Mouse (Mus musculus) urinary bladder, postnatal 10 days (tissue): ENCODE measurements at regions not wholly inside any gene's neighbourhood (a gene's known extent, or its start where the extent isn't known, plus 50 kb on each side); places are given as distances from the start of the nearest gene placed in this dataset.

Source experiments
- DNase-seq: peaks from one replicate; pipeline ENCODE4 v3.0.0; 2022; ENCODE audit warnings: low spot score

DNA sequence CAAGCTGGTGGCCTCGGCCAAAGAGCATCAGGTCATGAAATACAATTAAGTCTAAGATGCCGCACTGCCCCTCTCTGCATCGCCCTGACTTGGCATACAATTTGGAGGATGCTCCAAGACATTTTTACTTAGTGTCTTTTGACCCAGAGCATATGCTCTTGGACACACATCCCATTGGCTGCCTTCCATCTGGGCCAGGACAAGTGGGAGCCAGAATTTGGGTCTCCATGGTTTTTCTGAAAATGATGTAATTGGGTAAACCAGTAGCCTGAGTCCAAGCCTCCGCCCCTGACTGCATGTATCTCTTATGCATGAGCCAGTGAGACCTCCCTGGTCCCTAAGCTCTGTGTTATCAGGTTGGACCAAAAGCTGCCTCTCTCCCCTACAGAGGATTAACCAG lies 117.1 kb upstream of the Rpl38 start:
- DNase-seq: no peak

DNA sequence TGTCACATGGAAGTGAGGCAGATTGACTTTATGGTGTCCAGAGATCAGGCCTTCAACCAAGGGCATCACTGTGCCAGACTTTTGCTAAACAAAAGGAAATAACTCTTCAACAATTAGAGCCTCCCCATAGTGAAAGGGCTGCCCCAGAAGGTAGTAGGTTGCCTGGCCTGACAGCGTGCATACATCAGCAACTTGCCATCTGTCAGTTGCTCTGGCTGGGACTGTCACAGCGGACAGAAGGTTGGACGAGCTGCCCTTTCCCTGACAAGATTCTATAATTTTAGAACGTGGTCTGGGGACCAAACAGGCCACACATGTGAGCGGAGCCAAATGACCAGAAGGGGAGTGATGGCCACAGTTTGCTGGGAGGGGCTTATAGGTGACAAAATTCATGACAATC lies 119.7 kb upstream of the Rpl38 start:
- no peak for DNase-seq

DNA sequence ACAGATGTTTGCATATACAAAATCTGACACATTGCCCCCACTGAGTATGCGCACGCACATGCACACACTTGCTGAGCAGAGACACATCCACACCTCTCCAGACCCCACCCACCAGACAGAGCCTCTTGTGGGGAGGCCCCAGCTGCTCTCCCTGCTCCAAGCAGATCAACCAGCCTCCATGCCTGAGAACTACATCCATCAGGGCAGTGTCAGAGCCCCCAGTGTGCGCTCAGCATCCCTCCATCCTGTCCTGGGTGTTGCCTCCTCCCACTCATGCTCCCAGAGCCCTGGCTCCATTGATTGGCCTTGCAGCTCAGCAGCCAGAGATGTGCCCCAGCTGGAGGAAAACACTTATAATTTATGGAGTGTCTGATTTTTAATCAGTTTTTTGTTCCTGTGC lies 124.1 kb upstream of the Rpl38 start:
- DNase-seq: no peak

DNA sequence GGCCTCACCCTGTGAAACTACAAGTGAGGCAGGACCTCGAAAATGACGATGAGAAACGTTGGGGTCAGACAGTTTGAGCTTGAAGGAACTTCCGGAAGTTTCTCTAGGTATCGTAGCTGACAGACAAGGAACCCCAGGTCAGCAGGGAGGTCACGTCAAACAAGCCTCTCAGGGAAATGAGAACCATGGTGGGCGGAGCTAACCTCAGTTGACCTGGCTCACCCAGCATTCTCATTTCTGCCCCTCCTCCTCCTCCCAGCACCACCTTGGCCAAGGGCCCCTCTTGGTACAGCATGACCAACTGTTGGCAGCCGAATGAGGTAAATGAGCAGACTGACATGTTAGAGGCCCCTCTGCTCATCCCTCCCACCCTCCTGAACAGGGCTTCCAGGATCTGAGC lies 126.2 kb upstream of the Rpl38 start:
- DNase-seq: no peak

DNA sequence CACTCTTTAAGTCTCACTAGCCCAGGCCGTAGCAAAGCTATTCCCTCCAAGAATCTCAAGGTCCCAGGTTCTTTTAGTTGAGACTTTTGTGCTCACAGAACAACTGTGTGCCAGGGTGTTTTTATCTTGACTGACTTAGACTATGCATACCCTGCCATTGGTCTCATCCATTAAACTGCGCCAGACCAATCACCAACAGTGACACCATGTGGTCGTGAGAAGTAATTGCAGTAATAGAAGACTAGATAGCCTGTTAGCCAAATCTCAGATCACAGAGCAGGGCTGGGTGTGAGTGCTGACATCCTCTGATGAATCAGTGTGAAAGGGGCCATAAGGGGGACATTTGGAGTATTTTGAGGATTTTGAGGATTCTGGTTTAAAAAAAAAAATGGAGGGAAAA lies 127.8 kb upstream of the Rpl38 start:
- no peak for DNase-seq

DNA sequence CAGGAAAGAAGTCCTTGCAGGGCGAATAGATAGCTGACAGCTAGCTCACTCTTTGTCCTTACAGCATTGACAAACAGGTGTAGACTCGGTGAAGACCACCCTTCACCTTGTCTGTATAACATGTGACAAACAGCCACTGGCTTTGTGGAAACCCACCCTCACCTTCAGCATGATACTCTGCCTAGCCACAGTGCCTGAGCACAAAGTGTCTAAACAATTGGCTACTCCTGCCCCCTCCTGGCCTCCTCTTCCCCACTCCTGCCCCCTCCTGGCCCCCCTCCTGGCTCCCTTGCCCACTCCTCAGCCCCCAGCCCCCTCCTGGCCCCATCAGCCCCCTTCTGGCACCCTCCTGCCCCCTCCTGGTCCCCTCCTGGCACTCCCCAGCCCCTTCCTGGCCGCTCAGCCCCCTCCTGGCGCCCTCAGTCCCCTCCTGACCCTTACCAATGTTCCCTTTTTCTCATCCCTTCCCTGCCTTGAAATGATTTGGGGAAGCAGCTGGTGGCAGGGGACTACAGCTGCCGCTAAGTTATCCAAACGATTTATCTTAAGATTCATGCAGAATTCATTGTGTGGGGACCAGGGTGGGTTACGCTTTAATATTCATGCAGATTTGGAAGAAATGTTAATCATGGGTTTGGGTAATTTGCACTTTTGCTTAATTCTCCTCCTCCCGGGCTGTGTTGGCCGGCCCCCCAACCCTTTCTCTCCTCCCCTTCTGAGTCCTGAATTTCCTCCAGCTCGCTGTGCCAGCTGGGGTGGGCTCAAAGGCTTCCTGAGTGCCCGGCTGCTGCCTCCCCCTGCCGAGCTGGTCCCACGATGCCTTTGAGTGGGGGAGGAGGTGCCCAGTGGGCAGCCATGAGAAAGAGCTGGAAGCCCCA lies 131.5 kb upstream of the Rpl38 start:
- DNase-seq: no peak

DNA sequence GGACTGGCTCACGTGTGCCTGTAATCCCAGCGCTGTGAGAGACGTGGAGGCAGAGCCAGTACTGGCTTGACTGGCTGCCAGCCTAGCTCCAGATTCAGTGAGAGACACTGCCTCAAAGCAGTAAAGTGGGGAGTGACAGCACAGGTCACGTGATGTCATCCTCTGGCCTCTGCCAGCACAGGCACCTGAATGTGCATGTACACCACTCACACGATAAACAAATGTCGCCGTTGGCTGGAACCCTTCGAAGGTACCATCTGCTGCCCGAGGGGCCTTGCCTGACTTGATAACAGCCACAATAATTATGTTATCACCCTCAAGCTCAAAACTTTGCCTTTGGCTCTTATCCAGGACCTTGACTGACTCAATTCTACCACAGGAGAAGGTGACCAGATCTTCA lies 132.4 kb upstream of the Rpl38 start:
- no peak for DNase-seq

DNA sequence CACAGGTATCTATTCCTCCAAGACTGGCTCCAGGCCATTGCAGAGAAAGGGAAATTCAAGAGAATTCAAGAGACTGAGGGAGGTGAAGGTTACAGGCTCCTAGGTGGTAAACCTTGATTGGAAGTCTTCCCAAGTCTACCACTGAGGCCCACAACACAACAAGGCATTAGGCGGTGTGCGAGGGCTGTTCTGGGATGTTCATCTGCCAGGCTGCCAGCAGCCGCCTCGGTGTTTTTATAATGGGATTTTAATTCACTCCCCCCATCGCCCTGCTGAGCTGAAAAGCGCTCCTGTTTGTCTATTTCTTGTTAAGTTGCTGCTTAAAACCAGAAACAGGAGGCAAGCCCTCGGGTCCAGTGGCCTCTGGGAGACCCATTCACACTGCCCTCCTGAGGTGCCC lies 133.9 kb upstream of the Rpl38 start:
- DNase-seq: no peak

DNA sequence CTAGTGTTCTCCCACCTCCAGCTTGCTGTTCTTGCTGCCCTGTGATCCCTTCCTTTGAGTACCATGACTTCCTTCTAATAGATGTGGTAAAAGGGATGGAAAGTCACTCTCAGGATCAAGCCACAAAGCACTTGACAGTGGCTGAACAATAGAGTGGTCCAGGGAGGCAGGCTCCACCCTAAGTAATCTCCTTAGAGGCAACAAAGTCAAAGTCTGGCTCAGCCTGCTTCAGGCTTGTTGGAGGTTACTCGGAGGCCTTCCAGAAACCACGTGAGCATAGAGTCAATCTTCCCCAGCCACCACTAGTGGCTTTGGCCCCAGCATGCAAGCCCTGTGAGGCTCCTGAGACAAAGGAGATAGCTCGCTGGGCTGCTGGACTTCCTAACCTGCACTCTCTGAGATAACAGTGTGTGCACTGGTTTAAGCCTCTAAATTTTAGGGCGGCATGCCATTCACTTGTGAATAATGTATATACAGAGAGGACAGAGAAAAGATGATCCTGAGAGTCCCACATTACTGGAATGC lies 137.0 kb upstream of the Rpl38 start:
- no peak for DNase-seq

DNA sequence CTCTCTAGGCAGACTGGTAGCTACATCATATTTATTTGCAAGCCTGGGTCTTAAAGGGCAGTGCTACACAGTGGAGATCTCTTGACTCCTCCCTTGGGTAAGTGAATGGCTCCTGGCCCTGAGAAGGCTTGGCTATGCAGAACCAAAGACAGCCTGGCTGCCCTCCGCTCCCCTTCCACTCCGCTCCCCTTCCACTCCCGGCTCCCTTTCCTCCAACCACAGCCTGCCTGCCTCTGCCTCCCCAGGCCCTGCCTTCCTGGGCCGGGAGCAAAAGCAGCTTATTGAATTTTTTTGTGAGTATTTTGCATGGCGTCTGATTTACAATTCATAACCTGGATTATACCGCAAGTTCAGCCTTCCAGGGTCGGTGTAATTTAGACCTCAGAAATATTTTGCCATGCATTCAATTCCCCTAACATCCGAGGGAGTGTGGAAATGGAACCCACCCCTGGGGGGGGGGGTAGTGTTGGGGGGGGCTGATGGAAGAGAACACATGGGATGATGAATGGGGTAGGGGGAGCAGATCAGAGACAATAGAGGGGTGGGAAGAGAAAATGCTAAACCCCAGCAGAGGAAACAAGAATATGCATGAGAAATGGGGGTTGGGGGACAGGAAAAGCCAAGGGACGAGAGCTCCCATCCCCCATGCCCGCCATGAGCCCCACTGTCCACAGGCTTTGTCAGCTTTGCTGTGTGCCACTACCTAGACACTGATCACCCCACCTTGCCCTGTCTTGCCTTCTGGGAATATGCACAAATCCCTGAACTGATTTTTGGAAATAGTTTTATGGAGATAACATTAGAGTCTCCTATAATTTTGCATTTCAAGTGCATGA lies 139.2 kb upstream of the Rpl38 start:
- DNase-seq: no peak

DNA sequence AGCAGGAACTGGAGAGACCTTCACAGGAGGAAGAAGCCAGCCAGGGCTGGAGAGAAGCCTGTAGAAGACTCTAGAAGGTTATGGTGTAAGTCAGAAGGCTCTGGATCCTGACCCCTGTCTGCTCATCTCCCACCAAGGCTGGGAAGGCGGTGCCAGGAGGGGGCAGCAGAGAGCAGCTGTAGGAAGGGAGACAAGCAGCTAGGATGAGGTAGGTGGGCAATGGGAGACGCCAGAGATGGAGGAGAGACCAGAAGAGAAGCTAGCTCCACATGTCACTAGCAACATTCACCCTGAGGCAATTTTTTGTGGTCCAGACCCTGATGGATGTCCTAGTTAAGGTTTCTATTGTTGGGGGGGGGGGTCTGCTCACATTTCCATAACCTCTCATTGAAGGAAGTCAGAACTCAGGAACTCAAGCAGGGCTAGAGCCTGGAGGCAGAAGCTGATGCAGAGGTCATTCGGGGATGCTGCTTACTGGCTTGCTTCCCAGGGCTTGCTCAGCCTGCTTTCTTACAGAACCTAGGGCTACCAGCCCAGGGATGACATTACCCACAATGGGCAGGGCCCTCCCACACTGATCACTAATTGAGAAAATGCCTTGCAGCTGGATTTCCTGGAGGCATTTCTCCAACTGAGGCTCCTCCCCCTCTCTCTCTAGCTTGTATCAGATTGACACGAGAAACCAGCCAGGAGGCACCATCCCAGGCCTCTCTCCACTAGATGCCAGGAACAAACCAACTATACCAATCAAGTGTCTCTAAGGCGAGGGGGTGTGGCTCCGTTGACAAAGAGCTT lies 144.7 kb upstream of the Rpl38 start:
- DNase-seq: peak; percentile 21

DNA sequence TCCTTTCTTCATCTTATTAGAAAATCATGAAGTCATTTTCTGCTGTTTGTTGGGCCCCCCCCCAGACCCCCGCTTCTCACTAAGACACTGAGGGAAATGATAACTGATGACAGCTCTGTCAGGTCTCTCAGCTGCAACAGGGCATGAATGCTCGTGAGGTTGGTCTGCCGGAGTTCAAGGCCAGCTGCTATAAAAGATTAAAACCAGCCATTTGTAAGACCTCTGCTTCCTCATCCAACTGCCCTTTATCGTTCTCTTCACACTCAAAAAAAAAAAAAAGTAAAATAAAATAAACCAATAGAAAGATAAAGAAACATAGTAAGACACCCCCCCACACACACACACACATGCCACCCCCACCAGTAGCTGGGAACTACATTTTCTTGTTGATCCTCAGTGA lies 153.0 kb upstream of the Rpl38 start:
- no peak for DNase-seq

DNA sequence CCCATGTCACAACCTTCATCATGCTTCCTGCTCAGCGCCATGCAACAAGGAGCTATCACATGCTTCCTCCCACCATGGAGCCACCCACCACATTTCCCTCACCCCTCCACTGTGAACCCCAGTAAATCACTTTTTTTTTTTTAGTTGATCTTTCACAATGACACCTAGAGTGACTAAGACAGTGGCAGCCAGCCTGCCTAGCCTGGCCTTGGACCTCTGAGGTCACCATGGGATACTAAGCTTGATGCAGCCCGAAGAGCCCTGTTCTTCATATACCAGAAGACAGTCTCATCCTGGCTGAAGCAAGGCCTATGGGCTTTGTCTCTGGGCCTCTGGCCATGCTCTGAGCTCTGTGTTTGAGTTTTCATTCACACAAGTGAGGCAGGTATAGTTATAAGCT lies 154.2 kb upstream of the Rpl38 start:
- no peak for DNase-seq

DNA sequence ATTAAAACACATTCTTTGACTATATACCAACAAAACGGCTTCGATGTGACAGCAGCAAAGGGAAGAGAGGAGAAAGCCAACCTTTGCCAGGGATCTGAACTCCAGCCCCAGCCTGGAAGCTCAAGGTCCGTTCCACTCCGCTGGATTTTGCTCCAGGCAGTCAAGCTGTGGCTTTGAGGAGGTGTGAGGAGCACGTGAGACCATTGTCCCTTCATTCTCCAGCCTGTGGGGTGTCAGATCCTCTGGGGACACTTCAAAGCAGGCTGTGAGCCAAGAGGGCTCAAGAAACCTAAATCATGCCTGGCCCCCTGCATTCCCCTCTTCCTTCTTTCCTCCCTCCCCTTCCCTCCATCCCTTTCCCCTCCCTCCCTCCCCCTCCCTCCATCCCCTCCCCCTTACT lies 154.9 kb upstream of the Rpl38 start:
- DNase-seq: no peak

DNA sequence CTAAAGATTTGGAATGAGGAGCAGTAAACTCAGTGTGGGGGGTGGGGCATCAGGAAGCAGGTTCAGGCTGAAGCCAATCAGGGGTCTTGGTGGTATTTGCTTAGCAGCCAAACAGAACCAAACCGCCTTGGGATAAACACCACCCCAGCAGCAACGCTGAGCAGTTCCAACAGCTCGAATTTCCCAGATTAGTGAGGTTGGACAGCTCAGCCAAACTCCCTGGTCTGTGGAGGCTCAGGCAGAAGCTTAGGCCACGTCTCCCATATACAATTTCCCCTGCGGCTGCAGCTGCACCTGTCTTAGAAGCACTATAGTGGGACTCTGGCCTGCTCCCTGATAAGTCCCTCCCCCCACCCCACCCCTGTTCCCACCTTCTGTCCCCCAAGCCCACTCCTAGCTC lies 156.3 kb upstream of the Rpl38 start:
- no peak for DNase-seq

DNA sequence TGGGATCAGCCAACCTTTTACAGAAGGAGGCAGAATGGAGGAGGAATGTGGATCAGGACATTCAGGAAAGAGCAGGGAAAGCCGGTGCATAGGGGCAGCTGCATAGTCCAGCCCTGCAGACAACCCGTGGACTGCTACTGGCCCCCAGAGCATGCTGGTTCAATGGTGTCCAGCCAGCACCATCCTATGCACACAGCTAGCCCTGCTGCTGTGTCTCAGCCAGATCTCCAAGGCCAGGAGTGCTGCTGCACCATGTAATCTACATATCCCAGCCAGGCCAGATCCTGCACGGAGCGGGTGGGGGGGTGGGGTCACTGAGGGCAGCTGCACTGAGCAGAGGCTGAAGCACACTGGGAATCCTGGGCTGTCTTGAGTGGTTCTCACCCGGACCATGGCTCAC lies 165.8 kb upstream of the Rpl38 start:
- no peak for DNase-seq

DNA sequence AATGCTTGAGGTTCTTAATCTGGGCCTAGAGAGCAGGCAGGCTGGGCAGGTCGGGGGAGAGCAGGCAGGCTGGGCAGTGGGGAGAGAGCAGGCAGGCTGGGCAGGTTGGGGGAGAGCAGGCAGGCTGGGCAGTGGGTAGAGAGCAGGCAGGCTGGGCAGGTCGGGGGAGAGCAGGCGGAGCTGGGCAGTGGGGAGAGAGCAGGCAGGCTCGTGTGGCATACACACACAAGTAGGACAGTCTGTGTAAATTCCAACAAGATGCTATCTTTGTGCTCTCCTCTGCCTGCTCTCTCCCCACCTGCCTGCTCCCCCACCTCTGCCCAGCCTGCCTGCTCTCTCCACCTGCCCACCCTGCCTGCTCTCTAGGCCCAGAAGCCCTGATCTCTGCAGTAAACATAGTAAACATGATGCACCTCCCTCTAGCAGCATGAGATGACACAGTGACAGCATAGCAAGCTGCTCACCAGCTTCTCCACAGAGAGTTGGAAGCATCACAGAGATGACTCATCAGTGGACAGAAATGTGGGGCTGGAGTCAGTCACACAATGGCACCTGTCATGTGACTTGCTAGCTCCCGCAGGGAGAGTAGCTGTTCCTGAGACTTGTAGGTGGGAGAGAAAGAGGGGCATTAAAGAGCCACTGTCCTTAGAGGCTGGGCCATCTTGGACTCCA lies 166.3 kb upstream of the Rpl38 start:
- no peak for DNase-seq

DNA sequence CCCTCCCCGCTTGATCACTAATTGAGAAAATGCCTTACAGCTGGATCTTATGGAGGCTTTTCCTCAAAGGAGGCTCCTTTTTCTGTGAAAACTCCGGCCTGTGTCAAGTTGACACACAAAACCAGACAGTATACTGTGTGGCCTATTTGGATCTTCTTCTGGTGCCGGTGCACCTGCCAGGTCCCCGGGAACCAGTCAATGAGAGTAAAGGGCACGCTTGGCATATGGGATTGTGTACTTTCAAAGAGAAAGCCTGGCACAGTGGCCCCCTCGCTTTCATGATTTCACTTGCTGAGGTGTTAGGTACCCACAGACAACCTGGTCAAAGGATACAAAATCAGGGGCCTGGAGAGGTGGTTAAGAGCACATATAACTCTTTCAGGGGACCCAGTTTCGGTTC lies 167.9 kb upstream of the Rpl38 start:
- no peak for DNase-seq

DNA sequence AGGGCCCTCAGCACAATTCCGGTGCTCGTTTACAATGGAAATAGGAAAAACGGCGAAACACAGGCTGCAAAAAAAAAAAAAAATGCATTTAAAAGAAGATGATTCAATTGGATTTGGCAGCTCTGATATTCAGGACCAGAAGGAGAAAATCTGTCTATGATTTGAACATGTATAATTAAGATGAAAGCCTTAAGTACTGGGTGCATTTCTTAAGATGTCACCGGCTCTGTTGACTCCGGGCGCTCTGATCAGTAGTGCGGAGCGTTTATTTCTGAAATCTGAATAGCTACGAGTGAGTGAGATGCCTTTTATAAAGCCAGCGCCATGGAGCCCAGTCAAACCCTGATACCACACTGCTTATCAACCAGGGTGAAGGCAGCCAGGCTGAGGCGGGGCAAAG lies 168.7 kb upstream of the Rpl38 start:
- DNase-seq: no peak

DNA sequence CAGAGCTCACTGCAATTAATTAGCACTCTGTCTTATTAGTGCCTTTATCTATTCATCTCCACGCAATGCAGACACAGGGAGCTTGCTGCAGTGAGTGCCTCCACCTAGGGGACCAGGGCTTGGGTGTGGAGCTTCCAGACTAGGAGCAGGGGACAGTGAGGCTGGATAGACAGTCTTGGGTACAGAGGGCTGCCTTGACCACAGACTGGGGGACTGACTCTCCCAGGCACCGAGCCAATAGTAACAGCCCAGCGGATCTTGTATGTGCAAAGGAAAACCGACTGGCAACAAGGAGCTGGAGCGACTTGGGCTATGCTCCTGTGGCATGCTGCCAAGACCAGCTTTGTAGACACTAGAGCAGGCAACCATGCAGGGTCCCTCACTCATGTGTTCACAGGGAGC lies 172.8 kb upstream of the Rpl38 start:
- DNase-seq: no peak

DNA sequence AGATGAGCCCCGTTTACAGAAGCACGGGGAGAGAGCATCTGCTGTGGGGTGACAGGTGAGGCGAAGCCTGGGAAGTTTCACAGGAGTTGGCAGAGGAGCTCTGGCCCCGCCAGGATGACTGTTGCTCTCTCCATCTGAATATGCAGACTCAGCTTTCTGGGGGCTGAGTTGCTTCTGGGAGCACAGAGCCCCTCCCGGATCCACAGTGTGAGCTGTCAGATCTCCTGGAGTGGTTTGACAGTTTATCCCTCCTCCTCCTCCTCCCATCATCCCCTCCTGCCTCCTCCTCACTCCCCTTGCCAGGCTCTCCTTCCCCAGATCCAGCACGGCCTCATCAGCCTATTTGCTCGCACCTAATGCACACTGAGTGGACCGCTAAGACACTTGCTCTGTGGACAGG lies 181.9 kb upstream of the Rpl38 start:
- no peak for DNase-seq

DNA sequence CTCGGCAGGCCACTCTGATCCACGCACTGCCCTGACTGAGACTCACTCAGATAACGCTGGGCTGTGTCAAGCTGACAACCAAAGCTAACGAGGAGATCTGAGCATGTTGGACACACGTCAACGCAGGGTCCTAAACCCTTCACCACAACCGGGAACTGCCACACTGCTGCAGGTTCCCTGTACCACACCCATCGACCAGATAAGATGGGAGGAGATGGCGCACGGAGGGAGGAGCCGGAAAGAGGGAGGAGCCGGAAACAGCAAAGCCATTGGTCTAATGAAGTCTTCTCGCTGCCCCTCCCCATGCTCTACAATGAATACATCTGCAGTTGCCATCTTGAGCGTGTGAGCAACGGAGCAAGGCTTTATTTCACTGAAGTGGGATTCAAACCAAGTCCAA lies 182.9 kb upstream of the Rpl38 start:
- DNase-seq: no peak
